Mouse (Mus musculus) naive thymus-derived CD4-positive, alpha-beta T cell, adult 2 months (primary cell): Measurements from ENCODE around the gene Galnt10.

ENCODE experiments used
- DNase-seq: peaks from one replicate; pipeline ENCODE4 v3.0.0-alpha.2; 2011; ENCODE audit warnings: low read depth

Gene Galnt10

GRCm38 (mm10) chr11:57688179-57688929, 43.1 kb downstream of the Galnt10 start:
- no peak for DNase-seq

GRCm38 (mm10) chr11:57689811-57690210, 44.6 kb downstream of the Galnt10 start:
- no peak for DNase-seq

- no peak for DNase-seq
Measured at GRCm38 (mm10) chr11:57690836-57691235, 45.6 kb downstream of the Galnt10 start.

- no peak for DNase-seq
Measured at GRCm38 (mm10) chr11:57691939-57692338, 46.7 kb downstream of the Galnt10 start.

GRCm38 (mm10) chr11:57692726-57693125, 47.5 kb downstream of the Galnt10 start:
- no peak for DNase-seq

GRCm38 (mm10) chr11:57694486-57694885, 49.2 kb downstream of the Galnt10 start:
- DNase-seq, result no peak

- no peak for DNase-seq
Measured at GRCm38 (mm10) chr11:57696207-57696676, 51.0 kb downstream of the Galnt10 start.

- DNase-seq, result no peak
Measured at GRCm38 (mm10) chr11:57696807-57697251, 51.6 kb downstream of the Galnt10 start.

- no peak for DNase-seq
Measured at GRCm38 (mm10) chr11:57700114-57700513, 54.9 kb downstream of the Galnt10 start.

GRCm38 (mm10) chr11:57701193-57701925, 56.1 kb downstream of the Galnt10 start:
- no peak for DNase-seq

- DNase-seq, result no peak
Measured at GRCm38 (mm10) chr11:57701956-57702355, 56.7 kb downstream of the Galnt10 start.

GRCm38 (mm10) chr11:57706620-57707019, 61.4 kb downstream of the Galnt10 start:
- DNase-seq, result no peak

GRCm38 (mm10) chr11:57707114-57707798, 62.0 kb downstream of the Galnt10 start:
- DNase-seq, result peak; percentile 55

GRCm38 (mm10) chr11:57708174-57709154, 63.2 kb downstream of the Galnt10 start:
- no peak for DNase-seq

- DNase-seq, result no peak
Measured at GRCm38 (mm10) chr11:57713960-57714359, 68.7 kb downstream of the Galnt10 start.

GRCm38 (mm10) chr11:57716721-57717120, 71.5 kb downstream of the Galnt10 start:
- no peak for DNase-seq

GRCm38 (mm10) chr11:57717432-57717831, 72.2 kb downstream of the Galnt10 start:
- no peak for DNase-seq

GRCm38 (mm10) chr11:57718081-57718480, 72.8 kb downstream of the Galnt10 start:
- peak; percentile 58 for DNase-seq

- no peak for DNase-seq
Measured at GRCm38 (mm10) chr11:57719631-57720030, 74.4 kb downstream of the Galnt10 start.

- DNase-seq, result no peak
Measured at GRCm38 (mm10) chr11:57720076-57720475, 74.8 kb downstream of the Galnt10 start.

- DNase-seq, result no peak
Measured at GRCm38 (mm10) chr11:57724791-57725463, 79.7 kb downstream of the Galnt10 start.
